Mouse (Mus musculus) ZHBTc4 (cell line): ENCODE results near the gene Skint5.

Experiments
- DNase-seq: peaks from one replicate; pipeline ENCODE4 v3.0.0-alpha.2; 2011; ENCODE audit warnings: low read depth, low spot score

Skint5 gene

GRCm38 (mm10) chr4:113999403-113999802 lies at the start of gene Skint5:
Skint5 (minus strand) TSS chr4:113999503.
- DNase-seq, result no peak

GRCm38 (mm10) chr4:113957343-113957742 lies 42.0 kb downstream of the Skint5 start:
- DNase-seq, result no peak

- no peak for DNase-seq
Measured at GRCm38 (mm10) chr4:113764182-113764581, 235.1 kb downstream of the Skint5 start.

- no peak for DNase-seq
Measured at GRCm38 (mm10) chr4:113763684-113764083, 235.6 kb downstream of the Skint5 start.

DNA sequence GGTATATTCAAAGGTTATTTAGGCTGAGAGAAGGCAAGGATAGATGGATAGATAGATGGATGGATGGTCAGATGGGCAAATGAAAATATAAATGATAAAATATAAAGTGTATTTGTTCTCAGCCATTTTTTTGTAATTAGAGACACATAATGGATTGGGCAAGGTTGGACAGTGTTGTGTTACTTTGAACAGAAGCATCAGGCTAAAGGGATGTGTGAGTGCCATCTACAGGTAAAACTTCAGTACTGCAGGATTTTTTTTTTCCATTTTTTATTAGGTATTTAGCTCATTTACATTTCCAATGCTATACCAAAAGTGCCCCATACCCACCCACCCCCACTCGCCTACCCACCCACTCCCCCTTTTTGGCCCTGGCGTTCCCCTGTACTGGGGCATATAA lies 551.1 kb downstream of the Skint5 start:
- DNase-seq, result peak; percentile 13
